19 mouse cellular contexts compared by ENCODE assay signal in genomic region chr1:70380096-70380495, GRCm38 (mm10).
DNase-seq lines count a peak whose midpoint lies in the region; ATAC-seq and TF ChIP-seq lines count a peak whose summit lies in the region.
"Had no signal": no experiment of that assay in that cellular context is flagged by ENCODE, and none has a peak within 500 bp of the region (broad histone marks: within the 10 kb centered on the region; RNA-seq: fewer than 3 reads in every experiment).

No protein-coding gene starts in this region.

- no peak overlapping the region for H3K9ac ChIP-seq in forebrain, embryonic 15.5 days (replicated peaks)
- H3K9ac ChIP-seq in forebrain, embryonic 11.5 days (ENCODE audit: low read length) = no peak overlapping the region
- no peak overlapping the region for H3K9ac ChIP-seq in forebrain, postnatal 0 days
- H3K9ac ChIP-seq: embryonic facial prominence, embryonic 15.5 days; limb, embryonic 13.5 days; liver, embryonic 14.5 days; stomach, embryonic 15.5 days had no signal

- WGBS in forebrain, embryonic 15.5 days = 27% methylated on average over 7 of the region's 7 CpGs
- WGBS in forebrain, embryonic 11.5 days = 92% methylated on average over 7 of the region's 7 CpGs
- WGBS in forebrain, postnatal 0 days = 19% methylated on average over 7 of the region's 7 CpGs

- no peak overlapping the region for H3K4me3 ChIP-seq in forebrain, embryonic 15.5 days
- H3K4me3 ChIP-seq in forebrain, embryonic 11.5 days (ENCODE audit: low read depth, low read length) = no peak overlapping the region
- H3K4me3 ChIP-seq in forebrain, postnatal 0 days (ENCODE audit: low read depth, low read length) = no peak overlapping the region
- H3K4me3 ChIP-seq: embryonic facial prominence, embryonic 15.5 days; limb, embryonic 13.5 days; stomach, embryonic 15.5 days had no signal

- H3K4me2 ChIP-seq in forebrain, embryonic 15.5 days (replicated peaks) = no peak overlapping the region
- no peak overlapping the region for H3K4me2 ChIP-seq in forebrain, embryonic 11.5 days (ENCODE audit: low read depth, low read length, severe bottlenecking)
- no peak overlapping the region for H3K4me2 ChIP-seq in forebrain, postnatal 0 days (ENCODE audit: low read depth)
- H3K4me2 ChIP-seq: embryonic facial prominence, embryonic 15.5 days; limb, embryonic 13.5 days; stomach, embryonic 15.5 days had no signal

- H3K9me3 ChIP-seq in forebrain, embryonic 15.5 days = no peaks in the 10 kb centered on the region
- no peaks in the 10 kb centered on the region for H3K9me3 ChIP-seq in forebrain, embryonic 11.5 days (ENCODE audit: control insufficient read depth, low read length)
- no peaks in the 10 kb centered on the region for H3K9me3 ChIP-seq in forebrain, postnatal 0 days (ENCODE audit: low read length)
- H3K9me3 ChIP-seq: embryonic facial prominence, embryonic 15.5 days; limb, embryonic 13.5 days; stomach, embryonic 15.5 days had no signal

- no peaks in the 10 kb centered on the region for H3K36me3 ChIP-seq in forebrain, embryonic 15.5 days
- H3K36me3 ChIP-seq in forebrain, embryonic 11.5 days (ENCODE audit: control insufficient read depth, insufficient read depth, low read length) = no peaks in the 10 kb centered on the region
- H3K36me3 ChIP-seq in forebrain, postnatal 0 days (ENCODE audit: insufficient read depth) = no peaks in the 10 kb centered on the region
- H3K36me3 ChIP-seq: embryonic facial prominence, embryonic 15.5 days; limb, embryonic 13.5 days; stomach, embryonic 15.5 days had no signal

- DNase-seq in forebrain, embryonic 11.5 days (ENCODE audit: low spot score) = no peak
- peak; percentile 3 to 12 for DNase-seq in layer of hippocampus, postnatal 10 days (ENCODE audit: low spot score in 2 of 2)
- DNase-seq in layer of hippocampus, adult 11-12 months (ENCODE audit: low spot score) = no peak
- DNase-seq in Muller cell, postnatal 12 days (ENCODE audit: inconsistent ontology term) = peak; percentile 82
- peak; percentile 77 for DNase-seq in forebrain, postnatal 0 days
- no peak for DNase-seq in gastrocnemius, postnatal 25 days
- DNase-seq in spleen, postnatal 10 days (ENCODE audit: low spot score in 2 of 2) = no peak
- DNase-seq: adrenal gland, postnatal 10 days; cerebellum, adult 8-10 months; gastrocnemius, postnatal 14 days; heart, postnatal 10 days; kidney, adult 18-20 months; kidney, postnatal 10 days; spleen, adult 18-20 months had no signal

- no peaks in the 10 kb centered on the region for H3K27me3 ChIP-seq in forebrain, embryonic 15.5 days
- no peaks in the 10 kb centered on the region for H3K27me3 ChIP-seq in forebrain, embryonic 11.5 days (ENCODE audit: control insufficient read depth, insufficient read depth, low read length)
- H3K27me3 ChIP-seq in forebrain, postnatal 0 days (ENCODE audit: insufficient read depth, low read length) = no peaks in the 10 kb centered on the region
- H3K27me3 ChIP-seq: embryonic facial prominence, embryonic 15.5 days; limb, embryonic 13.5 days; stomach, embryonic 15.5 days had no signal

- ATAC-seq in forebrain, embryonic 15.5 days (replicated peaks) = peak; percentile 85
- ATAC-seq in forebrain, embryonic 11.5 days (replicated peaks; ENCODE audit: low FRiP score) = no peak
- peak; percentile 51; the same call in 1 of the 2 replicates for ATAC-seq in forebrain, postnatal 0 days

- H3K27ac ChIP-seq in forebrain, embryonic 15.5 days (replicated peaks) = no peak overlapping the region
- no peak overlapping the region for H3K27ac ChIP-seq in forebrain, embryonic 11.5 days (ENCODE audit: low read depth, low read length)
- no peak overlapping the region for H3K27ac ChIP-seq in forebrain, postnatal 0 days (ENCODE audit: low read depth, low read length)
- H3K27ac ChIP-seq: embryonic facial prominence, embryonic 15.5 days; limb, embryonic 13.5 days; liver, embryonic 14.5 days; stomach, embryonic 15.5 days had no signal

- peaks cover 10% of the 10 kb centered on the region for H3K4me1 ChIP-seq in forebrain, embryonic 15.5 days
- H3K4me1 ChIP-seq in forebrain, embryonic 11.5 days (replicated peaks; ENCODE audit: control insufficient read depth, insufficient read depth, low read length) = no peaks in the 10 kb centered on the region
- peaks cover 9% of the 10 kb centered on the region; the same call in 1 of the 2 replicates for H3K4me1 ChIP-seq in forebrain, postnatal 0 days (ENCODE audit: insufficient read depth)
- H3K4me1 ChIP-seq: embryonic facial prominence, embryonic 15.5 days; limb, embryonic 13.5 days; stomach, embryonic 15.5 days had no signal

- no peak for TF ChIP-seq CTCF in forebrain, postnatal 0 days (IDR thresholded peaks at IDR 0.05; ENCODE audit: low read depth)

Comparison
In these comparisons a context has a peak if more than half of its experiments do, and no peak if none do; other contexts are left out.
1. DNase-seq: peak in layer of hippocampus, postnatal 10 days (2 of 2), Muller cell, postnatal 12 days (single experiment) and forebrain, postnatal 0 days (single experiment); none in forebrain, embryonic 11.5 days (single experiment), layer of hippocampus, adult 11-12 months (single experiment), gastrocnemius, postnatal 25 days (single experiment) and spleen, postnatal 10 days (0 of 2).